Mouse (Mus musculus) lung, postnatal 10 days (tissue): ENCODE measurements around the gene Sohlh1.

Source experiments
- DNase-seq: peaks from one replicate; pipeline ENCODE4 v3.0.0; 2021

Gene Sohlh1

GRCm38 (mm10) chr2:25847226-25847625 lies at the start of gene Sohlh1:
Gene Sohlh1, minus strand, starts transcription at chr2:25847248.
- no peak for DNase-seq

- no peak for DNase-seq
These were observed 45.4 kb upstream of the Sohlh1 start for GRCm38 (mm10) chr2:25892440-25892839.

GRCm38 (mm10) chr2:25888144-25888543 lies 41.1 kb upstream of the Sohlh1 start:
- peak; percentile 31 for DNase-seq

- DNase-seq: no peak
These were observed 40.2 kb upstream of the Sohlh1 start for GRCm38 (mm10) chr2:25887226-25887625.

GRCm38 (mm10) chr2:25884756-25885155 lies 37.7 kb upstream of the Sohlh1 start:
- no peak for DNase-seq

- DNase-seq: no peak
These were observed 35.2 kb upstream of the Sohlh1 start for GRCm38 (mm10) chr2:25882276-25882675.

GRCm38 (mm10) chr2:25879061-25879460 lies 32.0 kb upstream of the Sohlh1 start:
- no peak for DNase-seq

GRCm38 (mm10) chr2:25878516-25878915 lies 31.5 kb upstream of the Sohlh1 start:
- no peak for DNase-seq

GRCm38 (mm10) chr2:25877736-25878268 lies 30.8 kb upstream of the Sohlh1 start:
- DNase-seq: no peak

- DNase-seq: no peak
These were observed 30.2 kb upstream of the Sohlh1 start for GRCm38 (mm10) chr2:25877250-25877735.

GRCm38 (mm10) chr2:25866656-25867055 lies 19.6 kb upstream of the Sohlh1 start:
- no peak for DNase-seq

GRCm38 (mm10) chr2:25865412-25865811 lies 18.4 kb upstream of the Sohlh1 start:
- DNase-seq: peak; percentile 53

GRCm38 (mm10) chr2:25864230-25864629 lies 17.2 kb upstream of the Sohlh1 start:
- DNase-seq: no peak

- peak; percentile 62 for DNase-seq
These were observed 16.5 kb upstream of the Sohlh1 start, which contains the start of gene Kcnt1 for GRCm38 (mm10) chr2:25863337-25864131. Gene Kcnt1, plus strand, starts transcription at chr2:25863734.

GRCm38 (mm10) chr2:25862696-25863270 lies 15.7 kb upstream of the Sohlh1 start:
- DNase-seq: no peak

GRCm38 (mm10) chr2:25862038-25862437 lies 15.0 kb upstream of the Sohlh1 start:
- DNase-seq: no peak

GRCm38 (mm10) chr2:25859891-25860290 lies 12.8 kb upstream of the Sohlh1 start:
- DNase-seq: no peak

- no peak for DNase-seq
These were observed 7.0 kb upstream of the Sohlh1 start for GRCm38 (mm10) chr2:25853998-25854397.

GRCm38 (mm10) chr2:25852626-25853025 lies 5.6 kb upstream of the Sohlh1 start:
- peak; percentile 76 for DNase-seq

- peak; percentile 71 for DNase-seq
These were observed 3.3 kb upstream of the Sohlh1 start for GRCm38 (mm10) chr2:25850330-25850729.

GRCm38 (mm10) chr2:25846516-25846915 lies 532 bp downstream of the Sohlh1 start:
- DNase-seq: no peak

GRCm38 (mm10) chr2:25844097-25844496 lies 3.0 kb downstream of the Sohlh1 start:
- peak; percentile 27 for DNase-seq

- no peak for DNase-seq
These were observed 4.3 kb downstream of the Sohlh1 start for GRCm38 (mm10) chr2:25842758-25843157.

- DNase-seq: no peak
These were observed 4.9 kb downstream of the Sohlh1 start for GRCm38 (mm10) chr2:25842161-25842560.
